Mouse (Mus musculus) left cerebral cortex, postnatal 25 days (tissue): Measurements from ENCODE around the gene Amigo1. TPM values are rescaled to one million over a fixed set of nuclear protein-coding genes. Genes with fewer than 3 reads are reported as not detected.
A peak's percentile ranks its signal among the peaks of the same experiment; 100 is the strongest.

ENCODE experiments used
- DNase-seq, 2 experiments: peaks; one replicate each; pipeline ENCODE4 v3.0.0; 2022; ENCODE audit warnings: low spot score in 2 of 2, mixed read lengths in 1 of 2
- intact Hi-C: fragments of 180-260 bp; cut with DNase I; formaldehyde crosslinking; loops from one replicate; pipeline ENCODE4 v1.15.1; 2025
- total RNA-seq, 2 experiments: library from RNA; stranded (reverse); gene quantifications; 2 replicates each; pipeline ENCODE4 v1.2.3; 2021

The Amigo1 gene
- total RNA-seq: 10 to 100 TPM; 68.7 to 72.9 TPM

DNA sequence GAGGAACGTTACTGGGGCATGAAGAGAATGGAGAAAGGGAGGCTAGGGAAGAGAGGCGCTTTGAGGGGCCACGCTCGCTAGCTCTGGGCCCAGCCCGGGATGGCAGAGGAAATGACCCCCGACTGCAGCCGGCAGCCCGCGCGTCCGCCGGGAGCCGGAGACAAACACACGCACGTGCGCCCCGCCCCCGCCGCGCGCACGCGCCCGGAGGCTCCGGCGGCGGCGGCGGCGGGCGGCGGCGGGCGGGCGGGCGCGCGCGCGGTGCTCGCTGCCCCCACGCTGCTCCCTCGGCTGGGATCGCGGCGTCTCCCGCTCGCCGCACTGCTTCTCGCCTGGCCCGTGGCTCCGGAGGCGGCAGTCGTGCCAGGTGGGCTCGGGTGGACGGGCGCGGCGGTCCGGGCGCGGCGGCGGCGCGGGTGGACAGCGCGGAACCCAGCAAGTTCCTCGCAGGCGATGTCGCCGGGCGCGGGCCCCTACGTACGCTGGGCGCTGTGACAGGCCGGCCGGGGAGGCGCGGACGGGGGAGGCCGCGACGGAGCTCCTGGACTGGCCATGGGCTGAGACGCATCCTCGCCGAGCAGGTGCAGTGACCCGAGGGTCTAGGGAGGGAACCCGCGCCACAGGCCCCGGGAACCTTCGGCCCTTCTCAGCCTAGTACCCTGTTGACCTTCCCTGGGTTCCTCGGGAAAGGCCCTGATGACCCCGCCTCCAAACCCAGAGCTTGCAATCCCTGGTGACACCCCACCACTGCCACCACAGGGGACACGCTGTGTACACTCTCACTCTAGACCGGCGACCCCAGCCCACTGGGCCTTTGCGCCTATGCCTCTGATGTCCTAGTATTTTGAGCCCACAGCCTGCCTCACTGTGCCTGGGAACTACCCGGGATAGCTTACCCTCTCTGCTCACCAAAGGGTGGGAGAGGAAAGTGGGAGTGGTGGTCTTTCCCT lies at the start of gene Amigo1:
TSS of gene Amigo1 (plus strand) at position 238 of the 950 bp plus-strand sequence.
- intact Hi-C loops: no loop called here
- DNase-seq: peak in 1 of 2 experiments; percentile 64

GRCm38 (mm10) chr3:108139113-108139512 lies 47.0 kb upstream of the Amigo1 start:
- no peak for DNase-seq
- intact Hi-C loops: no loop called here

- no peak for DNase-seq
- intact Hi-C loops: loop anchor here (10.0 kb wide), 1 partner anchor 276 kb away; no protein-coding TSS in a partner anchor
These were observed 45.3 kb upstream of the Amigo1 start for GRCm38 (mm10) chr3:108140786-108141185.

- peak; percentile 91 to 94 for DNase-seq
- intact Hi-C loops: loop anchor here (2.0 to 10.0 kb wide), 2 partner anchors 215 to 281 kb away; partner anchors contain the start of gene Gstm7
These were observed 40.3 kb upstream of the Amigo1 start, which contains the start of gene Gnai3 for GRCm38 (mm10) chr3:108145534-108146445. Gnai3 (minus strand) TSS chr3:108146146.

- intact Hi-C loops: loop anchor here (1.0 to 10.0 kb wide), 3 partner anchors 76 to 282 kb away; partner anchors contain the start of gene Gstm7
- no peak for DNase-seq
These were observed 39.5 kb upstream of the Amigo1 start for GRCm38 (mm10) chr3:108146671-108147070.

DNA sequence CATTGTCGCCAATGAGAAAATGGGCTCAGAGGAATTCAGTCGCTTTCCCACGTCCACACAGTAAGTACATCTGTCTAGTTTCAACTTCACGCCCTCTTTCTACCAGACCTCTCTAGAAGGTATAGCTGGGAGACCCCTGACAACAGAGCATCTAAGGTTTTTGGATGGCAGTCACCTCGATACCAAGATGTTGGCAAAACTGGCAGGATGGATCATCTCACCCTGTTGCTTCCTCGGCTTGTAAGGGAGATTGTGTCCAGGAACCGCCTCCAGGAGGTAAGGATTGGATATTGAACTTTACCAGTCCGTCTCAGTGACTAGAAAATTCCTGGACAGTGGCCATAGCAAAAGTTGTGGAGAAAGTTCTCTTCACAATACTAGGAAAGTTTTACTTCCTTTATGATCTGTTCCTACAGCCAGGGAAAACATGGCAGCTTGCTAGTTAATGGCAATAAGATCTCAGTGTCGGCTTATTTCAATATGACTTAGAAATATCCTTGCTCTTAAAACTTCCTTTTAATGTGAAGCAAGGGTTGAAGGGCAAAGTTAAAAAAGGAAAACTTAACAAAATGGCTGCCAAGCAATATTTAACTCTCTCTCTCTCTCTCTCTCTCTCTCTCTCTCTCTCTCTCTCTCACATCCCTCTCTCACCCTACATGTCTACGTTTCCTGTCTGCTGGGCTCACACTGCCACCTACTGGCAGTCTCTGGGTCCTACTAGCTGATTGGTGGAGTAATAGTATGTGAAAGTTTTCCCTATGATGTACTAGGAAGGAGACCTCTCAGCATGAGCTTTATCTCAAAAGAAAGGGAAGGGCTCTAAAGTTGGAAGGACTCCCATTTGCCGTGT lies 38.5 kb upstream of the Amigo1 start:
- intact Hi-C loops: loop anchor here (1.0 to 10.0 kb wide), 3 partner anchors 77 to 283 kb away; partner anchors contain the start of gene Gstm7
- DNase-seq: peak; percentile 87 to 92

DNA sequence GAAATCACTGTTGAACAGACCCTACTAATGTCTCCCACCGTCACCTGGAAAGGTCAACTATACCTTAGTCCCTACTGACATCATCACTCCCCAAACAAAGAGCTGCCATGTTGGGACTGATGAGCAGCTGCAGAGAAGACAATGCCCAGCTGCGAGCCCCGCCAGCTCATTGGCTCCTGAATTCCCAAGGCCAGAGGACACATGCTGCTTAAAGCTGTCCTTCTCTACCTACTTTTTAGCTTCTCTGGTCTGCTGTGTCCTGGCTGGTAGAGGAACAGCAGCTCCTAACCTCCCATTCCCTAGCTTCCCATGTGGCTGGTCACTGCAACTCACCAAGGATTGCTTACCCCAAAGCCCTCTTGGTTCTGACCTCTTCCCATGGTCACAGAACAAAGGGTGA lies 33.8 kb upstream of the Amigo1 start:
- intact Hi-C loops: no loop called here
- no peak for DNase-seq

DNA sequence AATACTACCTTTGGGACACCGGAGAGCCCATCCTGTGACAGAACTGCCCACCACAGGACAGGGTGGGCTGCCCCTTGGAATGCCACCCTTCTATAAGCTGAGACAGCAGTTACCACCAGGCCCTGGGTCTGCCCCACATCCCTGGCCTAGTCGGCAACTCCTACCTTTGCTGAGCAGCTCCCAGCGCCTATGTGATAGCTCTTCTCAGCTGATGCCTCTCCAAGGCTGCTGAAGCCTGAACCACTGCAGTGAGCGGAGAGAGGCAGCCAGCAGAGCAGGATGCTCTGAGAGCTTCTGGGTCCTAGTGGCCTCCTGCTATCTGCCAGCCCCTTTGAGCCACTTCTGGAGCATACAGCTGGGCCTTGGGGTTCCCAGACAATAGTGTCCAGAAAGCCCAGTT lies 31.5 kb upstream of the Amigo1 start, which contains the start of gene Gpr61:
TSS of gene Gpr61 (minus strand) at position 227 of the 400 bp plus-strand sequence.
- DNase-seq: peak; percentile 77 to 90
- intact Hi-C loops: no loop called here

GRCm38 (mm10) chr3:108158383-108159037 lies 27.6 kb upstream of the Amigo1 start:
- peak; percentile 73 to 93 for DNase-seq
- intact Hi-C loops: no loop called here

GRCm38 (mm10) chr3:108164091-108164490 lies 22.0 kb upstream of the Amigo1 start:
- no peak for DNase-seq

DNA sequence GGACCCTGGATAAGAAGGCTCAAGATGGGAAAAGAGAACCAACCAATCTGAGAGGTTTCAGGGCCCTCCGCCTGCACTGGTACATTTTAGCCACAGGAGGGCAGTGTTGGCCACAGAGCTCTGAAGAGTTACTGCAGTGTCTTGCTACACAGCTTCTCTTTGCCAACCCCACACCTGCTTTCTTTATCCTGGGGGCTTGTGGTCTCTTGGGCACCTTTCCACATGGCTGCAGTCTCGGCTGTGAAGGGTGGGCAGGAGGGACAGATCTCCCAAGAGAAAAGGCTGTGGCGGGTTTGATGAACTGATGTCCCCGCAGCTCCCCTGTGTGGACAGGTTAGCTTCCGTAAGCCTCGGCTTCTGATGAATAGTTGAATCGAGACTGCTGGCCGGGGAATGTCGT lies 21.3 kb upstream of the Amigo1 start:
- intact Hi-C loops: loop anchor here (2.0 to 5.0 kb wide), 3 partner anchors 40 to 107 kb away; partner anchors contain the start of gene Psma5
- DNase-seq: peak; percentile 85 to 93

More at GRCm38 (mm10) chr3:108164091-108164490, 22.0 kb upstream of the Amigo1 start:
- intact Hi-C loops: loop anchor here (2.0 to 5.0 kb wide), 3 partner anchors 41 to 108 kb away; partner anchors contain the start of gene Psma5

DNA sequence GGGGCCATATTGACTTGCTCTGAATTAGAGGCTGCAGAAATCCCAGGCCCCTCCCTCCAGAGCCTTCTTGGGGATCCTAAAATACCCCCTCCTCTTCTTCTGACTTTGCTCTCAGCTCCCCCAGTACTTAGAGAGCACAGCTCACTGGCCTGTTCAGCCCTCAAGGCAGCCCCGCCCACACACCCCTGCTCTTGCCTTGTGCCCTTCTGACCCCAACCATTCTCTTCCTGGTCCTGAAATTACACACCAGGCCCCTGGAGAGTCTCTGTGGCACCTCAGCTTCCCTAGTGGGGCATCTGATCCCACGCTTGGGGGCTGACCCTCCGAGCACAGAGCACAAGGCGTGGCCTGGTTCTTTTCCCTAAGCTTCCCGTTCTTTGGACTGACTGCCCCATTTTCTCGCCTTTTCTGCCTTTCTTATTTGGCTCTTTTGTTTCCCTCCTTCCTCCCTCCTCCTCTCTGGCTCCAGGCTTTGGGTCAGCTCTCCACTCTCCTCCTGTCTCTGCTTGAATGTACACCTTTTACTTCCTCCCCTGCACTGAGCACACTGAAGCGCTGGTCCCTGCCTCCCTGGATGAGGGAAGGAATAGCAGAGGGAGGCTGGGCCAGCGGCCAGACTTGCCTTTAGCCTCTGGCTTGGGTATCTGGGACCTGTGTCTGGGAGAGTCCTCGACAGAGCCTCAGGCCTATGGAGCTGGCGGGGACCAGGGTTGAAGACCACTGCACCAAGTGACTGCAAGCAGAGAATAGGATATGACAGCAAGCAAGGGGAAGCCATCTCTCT lies 20.4 kb upstream of the Amigo1 start:
- intact Hi-C loops: loop anchor here (2.0 kb wide), 1 partner anchor 39 kb away; no protein-coding TSS in a partner anchor
- DNase-seq: no peak

- peak in 1 of 2 experiments; percentile 70 for DNase-seq
- intact Hi-C loops: no loop called here
These were observed 19.5 kb upstream of the Amigo1 start for GRCm38 (mm10) chr3:108166486-108167211.

- intact Hi-C loops: no loop called here
- no peak for DNase-seq
These were observed 18.6 kb upstream of the Amigo1 start for GRCm38 (mm10) chr3:108167499-108167898.

DNA sequence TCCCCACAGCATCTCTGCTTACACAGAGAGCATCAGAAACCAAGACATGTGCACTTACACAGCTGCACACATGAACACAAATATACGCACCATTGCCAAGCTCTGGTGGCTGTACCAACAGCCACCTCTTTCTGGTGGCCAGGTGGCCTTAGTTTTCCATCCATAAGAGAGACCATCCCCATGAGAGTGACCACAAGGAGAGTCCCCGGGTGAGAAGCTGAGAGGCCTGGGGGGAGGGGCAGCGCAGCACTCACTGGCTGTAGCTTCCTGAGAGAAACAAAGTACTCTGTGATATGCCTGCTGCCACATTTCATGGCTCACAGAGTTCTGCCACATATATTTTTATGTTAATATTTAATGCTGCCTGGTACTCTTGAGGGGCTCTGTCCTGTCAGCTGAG lies 16.9 kb upstream of the Amigo1 start:
- intact Hi-C loops: no loop called here
- no peak for DNase-seq

DNA sequence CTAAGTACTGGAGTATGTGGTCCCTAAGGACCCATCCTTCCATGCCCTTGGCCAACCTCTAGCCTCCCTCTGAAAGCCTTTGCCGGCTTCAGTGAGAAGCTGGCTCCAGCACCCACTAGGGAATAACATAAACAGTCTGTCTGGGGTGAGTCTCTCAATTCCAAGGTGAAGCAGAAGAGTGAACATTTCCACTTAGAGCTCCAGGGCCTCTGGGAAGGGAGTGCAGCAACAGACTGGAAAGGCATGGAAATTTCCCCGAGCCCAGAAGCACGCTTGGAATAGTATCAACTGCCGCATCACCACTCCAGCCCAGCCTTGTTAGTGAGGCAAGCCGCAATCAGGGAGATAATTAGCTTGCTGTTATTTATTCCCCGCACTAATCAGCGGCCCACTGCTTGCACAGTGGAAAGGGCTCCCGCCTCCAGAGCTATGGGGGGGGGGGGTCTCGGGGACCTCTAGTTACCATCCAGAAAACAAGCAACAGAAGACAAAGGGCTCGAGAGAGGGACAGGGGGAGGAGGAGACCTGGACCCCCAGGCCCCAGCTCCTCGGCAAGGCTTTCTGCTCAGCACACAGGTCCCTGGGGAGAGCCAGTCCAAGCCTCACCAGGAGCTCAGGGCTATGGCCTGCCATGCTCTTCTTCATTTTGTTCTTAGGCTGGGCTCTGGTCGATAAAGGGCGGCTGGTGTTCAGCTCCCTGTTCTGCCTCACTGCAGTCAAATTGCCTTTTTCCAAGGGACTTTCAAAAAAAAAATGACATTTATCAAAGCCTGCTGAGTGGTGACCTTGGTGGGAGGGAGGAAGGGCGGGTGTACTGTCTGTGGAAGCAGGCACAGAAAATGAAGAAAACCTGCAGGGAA lies 11.2 kb upstream of the Amigo1 start:
- intact Hi-C loops: no loop called here
- DNase-seq: peak; percentile 70 to 91
